Mouse (Mus musculus) hindbrain, embryonic 14.5 days (tissue): Measurements from ENCODE around the gene Vmp1. TPM values are rescaled to one million over a fixed set of nuclear protein-coding genes. Genes with fewer than 3 reads are reported as not detected.

Experiments
- ATAC-seq: fragments of 200-750 bp; cut with Nextera tagmentation; 2 replicates; pipeline ENCODE4 v1.8.0; 2017; ENCODE audit warnings: moderate number of reproducible peaks, mild to moderate bottlenecking, moderate TSS enrichment, moderate library complexity; ENCODE audit not compliant: low FRiP score
- DNase-seq: peaks from one replicate; pipeline ENCODE4 v3.0.0-alpha.2; 2015; ENCODE audit warnings: low spot score
- H3K27ac ChIP-seq: fragments of 300-500 bp; sonication (generic); 2 replicates; pipeline ENCODE4 v1.5.1; 2014; ENCODE audit warnings: mild to moderate bottlenecking, moderate library complexity
- H3K27me3 ChIP-seq: fragments of 300-500 bp; sonication (generic); 2 replicates; pipeline ENCODE4 v1.6.1; 2014; ENCODE audit warnings: mild to moderate bottlenecking, low read length, mixed read lengths; ENCODE audit not compliant: control insufficient read depth, insufficient read depth
- H3K36me3 ChIP-seq: fragments of 300-500 bp; sonication (generic); replicated peaks from 2 replicates; pipeline ENCODE4 v1.6.1; 2014; ENCODE audit not compliant: control insufficient read depth, insufficient read depth
- H3K4me1 ChIP-seq: fragments of 300-500 bp; sonication (generic); replicated peaks from 2 replicates; pipeline ENCODE4 v1.6.1; 2014; ENCODE audit warnings: antibody characterized with exemption, low read length, mixed read lengths; ENCODE audit not compliant: control insufficient read depth, insufficient read depth
- H3K4me2 ChIP-seq: fragments of 300-500 bp; sonication (generic); replicated peaks from 2 replicates; pipeline ENCODE4 v1.6.1; 2014; ENCODE audit warnings: mild to moderate bottlenecking, moderate library complexity
- H3K4me3 ChIP-seq: fragments of 300-500 bp; sonication (generic); replicated peaks from 2 replicates; pipeline ENCODE4 v1.5.1; 2014; ENCODE audit warnings: mild to moderate bottlenecking, low read length
- H3K9ac ChIP-seq: fragments of 300-500 bp; sonication (generic); 2 replicates; pipeline ENCODE4 v1.6.1; 2014
- H3K9me3 ChIP-seq: fragments of 300-500 bp; sonication (generic); 2 replicates; pipeline ENCODE4 v1.6.1; 2016; ENCODE audit warnings: low read length; ENCODE audit not compliant: control insufficient read depth
- WGBS: fragments of 180-500 bp; shearing (Covaris S2); extraction: QIAGEN DNeasy Blood & Tissue Kit; methylation state at CpG from one replicate; pipeline ENCODE4 v1.1.7; 2014; 5-methylcytosine and 5-hydroxymethylcytosine counted together
- polyA plus RNA-seq: library from polyadenylated mRNA; unstranded; fragments of >200 nt; fragmentation: Nextera tagmentation; extraction: Ambion mirVana; gene quantifications from 2 replicates; pipeline ENCODE4 v1.2.1, GENCODE M21; 2014

Gene Vmp1
- polyA plus RNA-seq, 1 experiment from 2014 or later: 148 TPM

GRCm38 (mm10) chr11:86586177-86586867 is 97.3 kb downstream of the Vmp1 start:
- WGBS: 25% methylated on average over 12 of the region's 12 CpGs
- H3K4me1 ChIP-seq: no peaks in the 10 kb centered on the region
- H3K27me3 ChIP-seq: no peaks in the 10 kb centered on the region
- ATAC-seq (no peak), DNase-seq (no peak)
- H3K4me3 ChIP-seq: no peak overlapping the region
- peak overlapping the region; percentile 6; the same call in 1 of the 2 replicates for H3K9ac ChIP-seq
- peaks cover 10% of the 10 kb centered on the region for H3K36me3 ChIP-seq
- peak overlapping the region; percentile 40 for H3K4me2 ChIP-seq
- no peaks in the 10 kb centered on the region for H3K9me3 ChIP-seq
- no peak overlapping the region for H3K27ac ChIP-seq

- no peak overlapping the region for H3K4me3 ChIP-seq
- H3K27ac ChIP-seq: no peak overlapping the region
- peaks cover 8% of the 10 kb centered on the region for H3K36me3 ChIP-seq
- no peaks in the 10 kb centered on the region for H3K9me3 ChIP-seq
- no peaks in the 10 kb centered on the region for H3K27me3 ChIP-seq
- no peak overlapping the region for H3K4me2 ChIP-seq
- no peak overlapping the region for H3K9ac ChIP-seq
- no peaks in the 10 kb centered on the region for H3K4me1 ChIP-seq
- 54% methylated on average over 3 of the region's 3 CpGs for WGBS
- ATAC-seq: no peak
- no peak for DNase-seq
Measured at GRCm38 (mm10) chr11:86585598-86585984, 98.0 kb downstream of the Vmp1 start.

GRCm38 (mm10) chr11:86584898-86585597 is 98.6 kb downstream of the Vmp1 start:
- no peak for ATAC-seq
- no peak overlapping the region for H3K4me2 ChIP-seq
- no peaks in the 10 kb centered on the region for H3K9me3 ChIP-seq
- 77% methylated on average over 7 of the region's 7 CpGs for WGBS
- H3K4me3 ChIP-seq: no peak overlapping the region
- no peak overlapping the region for H3K27ac ChIP-seq
- no peak for DNase-seq
- H3K4me1 ChIP-seq: no peaks in the 10 kb centered on the region
- H3K27me3 ChIP-seq: no peaks in the 10 kb centered on the region
- no peak overlapping the region for H3K9ac ChIP-seq
- peaks cover 7% of the 10 kb centered on the region for H3K36me3 ChIP-seq

- Histone ChIP-seq H3K4me2 (no peak overlapping the region), H3K9me3 (no peaks in the 10 kb centered on the region), H3K4me1 (no peaks in the 10 kb centered on the region), H3K27ac (no peak overlapping the region), H3K27me3 (no peaks in the 10 kb centered on the region), H3K9ac (no peak overlapping the region), H3K4me3 (no peak overlapping the region), H3K36me3 (peaks cover 7% of the 10 kb centered on the region)
- no peak for ATAC-seq
- WGBS: 93% methylated on average over 14 of the region's 14 CpGs
- DNase-seq: no peak
Measured at GRCm38 (mm10) chr11:86583990-86584897, 99.4 kb downstream of the Vmp1 start.

- Histone ChIP-seq H3K36me3 (peaks cover 7% of the 10 kb centered on the region), H3K4me3 (no peak overlapping the region), H3K4me1 (no peaks in the 10 kb centered on the region), H3K9me3 (no peaks in the 10 kb centered on the region), H3K9ac (no peak overlapping the region), H3K27ac (no peak overlapping the region), H3K4me2 (no peak overlapping the region), H3K27me3 (no peaks in the 10 kb centered on the region)
- WGBS: 92% methylated on average over 3 of the region's 3 CpGs
- DNase-seq (no peak), ATAC-seq (no peak)
Measured at GRCm38 (mm10) chr11:86583313-86583825, 100.3 kb downstream of the Vmp1 start.

- DNase-seq (no peak), ATAC-seq (no peak)
- no peak overlapping the region for H3K4me2 ChIP-seq
- H3K9me3 ChIP-seq: no peaks in the 10 kb centered on the region
- no peak overlapping the region for H3K4me3 ChIP-seq
- H3K9ac ChIP-seq: no peak overlapping the region
- H3K27me3 ChIP-seq: no peaks in the 10 kb centered on the region
- no peak overlapping the region for H3K27ac ChIP-seq
- 87% methylated on average over 7 of the region's 7 CpGs for WGBS
- H3K4me1 ChIP-seq: no peaks in the 10 kb centered on the region
- peaks cover 7% of the 10 kb centered on the region for H3K36me3 ChIP-seq
Measured at GRCm38 (mm10) chr11:86582543-86583260, 100.9 kb downstream of the Vmp1 start.

- Histone ChIP-seq H3K27me3 (no peaks in the 10 kb centered on the region), H3K4me1 (no peaks in the 10 kb centered on the region), H3K9ac (no peak overlapping the region), H3K36me3 (peaks cover 7% of the 10 kb centered on the region), H3K27ac (no peak overlapping the region), H3K4me3 (no peak overlapping the region), H3K9me3 (no peaks in the 10 kb centered on the region), H3K4me2 (no peak overlapping the region)
- WGBS: 94% methylated on average over 12 of the region's 12 CpGs
- no peak for ATAC-seq
- no peak for DNase-seq
Measured at GRCm38 (mm10) chr11:86581943-86582542, 101.6 kb downstream of the Vmp1 start.

- no peak overlapping the region for H3K4me3 ChIP-seq
- 78% methylated on average over 11 of the region's 11 CpGs for WGBS
- H3K9me3 ChIP-seq: no peaks in the 10 kb centered on the region
- H3K27ac ChIP-seq: no peak overlapping the region
- H3K9ac ChIP-seq: no peak overlapping the region
- no peak for DNase-seq
- no peaks in the 10 kb centered on the region for H3K27me3 ChIP-seq
- no peak for ATAC-seq
- no peak overlapping the region for H3K4me2 ChIP-seq
- 0 out of 2 replicates have a peak, but pooled peaks cover 3% of the 10 kb centered on the region for H3K4me1 ChIP-seq
- H3K36me3 ChIP-seq: peaks cover 7% of the 10 kb centered on the region
Measured at GRCm38 (mm10) chr11:86581250-86581753, 102.3 kb downstream of the Vmp1 start.
